Mouse (Mus musculus) spleen, adult 18-20 months (tissue): ENCODE measurements around the gene Specc1.

Experiments
- DNase-seq, 2 experiments: peaks; one replicate each; pipeline ENCODE4 v3.0.0; 2022; ENCODE audit warnings: mixed read lengths in 2 of 2

Gene Specc1

DNA sequence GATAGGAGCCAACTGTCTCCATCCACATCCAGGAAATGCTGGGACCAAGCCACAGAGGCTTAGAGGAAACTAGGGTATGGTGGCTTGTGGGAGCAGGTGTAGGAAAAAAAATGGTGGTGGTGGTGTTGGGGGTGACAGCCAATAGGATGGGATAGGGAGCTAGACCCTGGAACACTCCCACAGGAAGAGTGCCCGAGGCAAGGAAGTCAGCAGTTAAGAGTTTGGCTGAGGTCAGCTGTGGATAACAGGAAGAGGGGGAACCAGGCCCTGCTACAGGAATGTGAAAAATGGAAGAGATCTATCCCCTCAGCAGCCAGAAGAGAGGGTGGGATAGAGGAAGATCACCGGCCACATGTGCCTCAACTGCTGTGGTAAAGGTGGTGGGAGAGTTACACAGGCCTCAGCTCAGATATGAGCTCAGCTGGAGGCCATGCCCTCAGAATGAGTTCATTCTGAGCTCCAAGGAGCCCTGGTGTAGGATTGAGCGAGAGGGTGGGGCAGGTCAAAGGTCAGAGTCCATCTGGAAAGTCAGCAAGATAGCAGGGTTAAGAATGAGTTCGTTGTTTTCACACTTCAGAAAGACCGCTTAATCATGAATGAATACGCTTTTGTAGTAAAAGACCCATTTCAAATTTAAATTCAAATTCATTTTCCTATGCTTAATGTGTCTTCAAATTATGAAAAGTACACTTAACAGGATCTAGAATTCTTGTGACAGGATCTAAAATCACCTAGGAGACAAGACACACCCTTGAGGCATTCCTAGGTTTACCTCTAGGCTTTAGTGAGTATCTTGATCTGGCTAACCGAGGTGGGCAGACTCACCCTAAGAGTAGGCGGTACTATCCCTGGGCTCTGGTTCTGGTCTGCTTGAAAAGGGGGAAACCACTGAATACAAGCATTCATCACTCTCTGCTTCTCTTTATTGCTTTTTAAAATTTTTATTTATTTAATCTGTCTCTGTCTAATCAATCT is 94.1 kb downstream of the Specc1 start:
- no peak for DNase-seq

DNA sequence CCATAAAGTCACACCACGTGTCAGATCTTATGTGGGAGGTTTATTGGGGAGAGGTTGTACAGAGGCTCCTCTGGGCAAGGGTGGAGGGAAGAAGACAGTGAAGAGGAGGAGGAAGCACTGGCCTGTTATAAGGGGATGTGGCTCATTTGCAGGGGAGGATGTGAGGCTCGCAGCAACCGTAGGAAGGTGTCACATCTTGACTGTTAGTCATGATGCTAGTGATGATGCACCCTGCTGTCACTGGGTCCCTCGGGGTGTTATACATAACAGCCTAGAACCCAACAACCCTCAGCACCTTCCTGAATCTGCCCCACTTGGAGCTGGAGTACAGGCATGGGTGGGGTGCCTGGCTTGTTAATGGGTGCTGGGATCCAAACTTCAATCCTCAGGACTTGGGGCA is 94.9 kb downstream of the Specc1 start:
- no peak for DNase-seq

DNA sequence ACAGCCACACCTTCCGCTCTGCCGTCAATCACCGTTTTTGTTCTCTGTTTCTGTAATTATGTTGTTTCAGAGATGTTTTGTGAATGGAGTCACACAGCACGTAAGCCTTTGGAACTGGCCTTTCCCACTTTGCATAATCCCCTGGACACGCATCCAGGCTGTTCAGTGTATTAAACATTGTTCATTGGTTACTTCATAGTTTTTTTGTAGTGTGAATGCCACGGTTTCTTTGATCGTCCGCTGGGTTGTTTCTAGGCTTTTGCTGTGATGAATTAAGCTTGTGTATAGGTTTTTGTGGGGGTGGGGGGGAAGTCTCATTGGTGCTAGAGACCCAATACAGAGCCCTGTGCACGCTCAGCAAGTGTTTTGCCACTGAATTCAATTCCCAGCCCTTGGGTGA is 97.4 kb downstream of the Specc1 start:
- DNase-seq, result no peak

DNA sequence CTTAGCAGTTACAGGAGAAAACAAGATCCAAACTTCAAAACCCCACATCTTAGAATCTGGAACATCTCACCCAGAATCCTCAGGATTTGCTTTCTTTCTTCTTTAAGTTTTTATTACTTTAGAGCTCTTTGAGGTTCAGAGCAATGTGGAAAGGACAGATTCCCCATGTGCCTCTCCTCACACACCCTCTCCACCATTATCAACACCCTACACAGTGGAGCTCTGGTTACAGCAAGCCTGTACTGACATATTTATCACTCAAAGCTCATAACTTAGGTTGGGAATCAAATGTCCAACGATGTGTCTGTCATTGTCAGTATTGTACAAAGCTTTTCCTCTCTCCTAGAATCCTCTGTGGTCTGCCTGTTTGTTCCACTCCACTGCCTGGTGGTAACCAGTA is 108.0 kb downstream of the Specc1 start:
- DNase-seq, result no peak

DNA sequence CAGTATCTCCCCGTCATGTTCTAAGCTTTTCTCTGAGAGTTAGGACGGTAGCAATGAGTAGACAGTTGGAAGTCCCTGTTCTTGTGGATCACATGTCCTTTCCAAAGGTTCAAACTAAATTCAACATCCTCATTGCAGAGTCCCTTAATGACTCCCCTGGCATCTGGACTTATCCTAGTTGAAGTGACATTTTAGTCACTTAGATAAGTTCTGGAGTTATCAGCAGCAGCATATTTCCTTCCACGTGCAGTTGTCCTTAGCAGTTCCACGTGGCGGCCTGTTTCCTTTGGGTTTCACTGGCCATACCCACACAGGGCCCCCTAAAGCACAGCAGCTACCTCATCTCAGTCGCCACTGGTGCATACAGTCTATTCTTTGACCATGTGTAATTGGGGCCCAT is 109.1 kb downstream of the Specc1 start:
- DNase-seq, result no peak

DNA sequence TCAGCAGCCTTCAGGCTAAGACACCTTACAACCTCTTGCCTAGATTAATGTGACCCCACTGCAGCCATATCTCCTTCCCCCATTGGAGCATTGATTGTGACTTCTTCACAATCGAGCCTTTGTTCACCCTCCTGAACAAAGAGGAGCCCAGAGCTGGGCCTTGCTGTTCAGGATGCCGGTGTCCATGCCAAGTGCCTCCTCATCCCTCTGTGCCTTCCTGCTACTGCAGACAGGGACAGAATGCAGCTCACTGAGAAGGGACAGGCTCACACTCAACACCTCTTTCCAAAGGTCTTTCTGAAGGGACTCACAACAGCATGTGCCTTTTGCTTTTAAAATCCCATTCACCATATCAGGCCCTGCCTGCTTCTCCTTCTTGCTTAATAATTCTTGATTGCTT is 113.0 kb downstream of the Specc1 start:
- no peak for DNase-seq

DNA sequence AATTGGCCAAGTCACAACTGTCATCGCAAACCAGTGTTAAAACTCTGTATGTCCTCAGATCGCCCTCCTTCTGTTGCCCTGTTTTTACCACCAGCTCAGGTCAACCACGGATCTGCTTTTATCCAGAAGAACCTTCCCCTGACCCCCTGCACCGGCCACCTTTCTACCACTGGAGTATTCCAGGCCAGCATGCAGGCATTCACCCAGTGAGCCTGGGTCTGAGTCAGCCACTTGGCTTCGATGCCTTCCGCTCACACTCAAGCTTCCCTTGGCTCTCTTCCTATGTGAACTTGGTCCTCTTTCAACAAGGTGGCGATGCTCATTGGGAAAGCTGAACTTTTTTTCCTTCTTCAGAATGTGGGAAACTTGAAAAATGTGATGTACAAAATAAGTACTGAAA is 113.6 kb downstream of the Specc1 start:
- no peak for DNase-seq

DNA sequence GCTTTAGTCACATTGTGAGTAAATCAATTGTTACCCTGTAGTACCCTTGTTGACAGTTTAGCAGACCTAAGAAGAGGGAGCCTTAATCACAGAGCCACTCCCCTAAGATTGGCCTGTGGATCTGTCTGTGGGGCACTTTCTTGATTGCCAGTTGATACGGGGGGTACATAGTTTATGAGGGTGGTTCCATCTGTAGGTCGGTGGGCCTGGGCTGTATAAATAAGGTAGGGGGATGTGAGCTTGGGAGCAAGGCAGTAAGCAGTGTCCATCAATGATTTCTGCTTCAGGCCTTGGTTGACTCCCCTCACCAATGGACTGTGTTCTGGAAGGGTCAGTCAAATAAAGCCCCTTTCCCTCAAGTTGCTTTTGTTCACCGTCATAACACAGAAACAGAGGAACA is 115.8 kb downstream of the Specc1 start:
- no peak for DNase-seq

DNA sequence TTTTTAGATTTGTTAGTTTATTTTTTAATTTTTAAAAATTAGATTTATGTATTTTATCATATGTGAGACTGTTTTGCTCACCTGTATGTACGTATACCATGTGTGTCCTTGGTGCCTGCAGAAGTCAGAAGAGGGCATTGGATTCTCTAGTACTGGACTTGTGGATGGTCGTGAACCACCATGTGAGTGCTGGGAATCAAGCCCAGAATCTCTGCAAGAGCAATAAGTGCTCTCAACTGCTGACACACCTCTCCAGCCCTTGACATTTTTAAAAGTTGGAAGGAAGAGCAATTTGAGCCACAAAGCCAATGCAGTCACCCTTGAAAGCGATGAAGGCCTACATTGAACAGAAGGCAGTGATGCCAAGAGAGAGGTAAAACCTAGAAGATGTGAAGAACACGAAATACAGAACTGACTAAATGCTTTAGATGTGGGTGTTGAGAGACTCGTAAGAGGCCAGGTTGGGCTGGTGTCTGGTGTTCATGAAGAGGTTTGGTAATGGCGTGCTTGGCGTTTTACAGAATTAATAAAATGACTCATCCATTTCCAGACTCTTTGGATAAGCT is 117.1 kb downstream of the Specc1 start:
- DNase-seq, result no peak

DNA sequence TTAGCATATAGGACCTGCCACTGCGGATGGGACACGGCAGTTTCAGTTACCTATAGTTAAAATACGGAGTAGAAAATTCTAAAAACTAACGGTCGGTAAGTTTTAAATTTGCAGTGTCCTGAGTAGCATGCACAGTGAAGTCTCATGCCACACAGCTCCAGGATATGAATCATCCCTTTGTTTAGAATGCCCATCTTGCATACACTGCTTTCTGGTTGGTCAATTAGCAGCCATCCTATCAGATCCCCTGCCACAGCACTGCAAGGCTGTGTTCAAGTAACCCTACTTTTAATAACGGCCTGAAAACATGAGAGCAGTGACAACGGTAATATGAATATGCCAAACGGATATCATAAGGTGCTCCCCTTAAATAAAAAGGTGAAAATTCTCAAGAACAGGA is 118.0 kb downstream of the Specc1 start:
- DNase-seq, result no peak

DNA sequence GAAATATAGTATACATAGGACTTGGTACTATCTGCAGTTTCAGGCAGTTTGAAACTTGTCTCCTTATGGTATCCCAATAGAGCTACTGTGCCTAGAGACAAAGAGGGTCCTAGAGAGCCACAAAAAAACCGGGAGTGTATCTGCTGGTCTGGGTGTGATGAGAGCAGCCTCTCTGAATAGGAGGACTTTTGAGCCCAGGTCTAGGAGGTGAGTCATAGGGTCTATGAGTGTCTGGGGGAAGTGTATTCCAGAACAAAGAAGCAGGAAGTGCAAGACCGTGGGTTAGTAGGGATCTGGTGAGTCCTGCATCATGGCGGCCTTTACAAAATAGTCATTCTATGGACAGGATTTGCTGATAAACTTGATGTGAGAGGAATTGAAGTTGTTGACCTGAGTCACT is 118.5 kb downstream of the Specc1 start:
- DNase-seq, result no peak

DNA sequence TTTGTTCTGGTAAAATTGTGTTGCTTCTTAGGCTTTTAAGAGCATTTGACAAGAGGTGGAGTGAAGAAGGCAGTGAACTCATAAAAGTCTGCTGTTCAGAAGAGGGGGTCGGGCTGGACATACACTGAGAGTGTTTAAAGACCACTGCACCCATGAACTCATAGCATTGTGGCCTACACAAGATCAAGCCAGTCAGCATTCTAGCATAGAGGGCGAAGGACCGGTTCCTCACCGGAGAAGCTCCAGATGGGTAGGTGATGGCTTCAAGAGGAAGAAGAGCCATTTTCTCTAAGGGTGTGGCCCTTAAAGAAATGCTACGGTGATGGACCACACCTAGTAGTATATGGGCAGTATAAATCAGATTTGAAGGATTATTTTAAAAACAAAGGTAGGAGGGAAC is 119.0 kb downstream of the Specc1 start:
- DNase-seq, result no peak

DNA sequence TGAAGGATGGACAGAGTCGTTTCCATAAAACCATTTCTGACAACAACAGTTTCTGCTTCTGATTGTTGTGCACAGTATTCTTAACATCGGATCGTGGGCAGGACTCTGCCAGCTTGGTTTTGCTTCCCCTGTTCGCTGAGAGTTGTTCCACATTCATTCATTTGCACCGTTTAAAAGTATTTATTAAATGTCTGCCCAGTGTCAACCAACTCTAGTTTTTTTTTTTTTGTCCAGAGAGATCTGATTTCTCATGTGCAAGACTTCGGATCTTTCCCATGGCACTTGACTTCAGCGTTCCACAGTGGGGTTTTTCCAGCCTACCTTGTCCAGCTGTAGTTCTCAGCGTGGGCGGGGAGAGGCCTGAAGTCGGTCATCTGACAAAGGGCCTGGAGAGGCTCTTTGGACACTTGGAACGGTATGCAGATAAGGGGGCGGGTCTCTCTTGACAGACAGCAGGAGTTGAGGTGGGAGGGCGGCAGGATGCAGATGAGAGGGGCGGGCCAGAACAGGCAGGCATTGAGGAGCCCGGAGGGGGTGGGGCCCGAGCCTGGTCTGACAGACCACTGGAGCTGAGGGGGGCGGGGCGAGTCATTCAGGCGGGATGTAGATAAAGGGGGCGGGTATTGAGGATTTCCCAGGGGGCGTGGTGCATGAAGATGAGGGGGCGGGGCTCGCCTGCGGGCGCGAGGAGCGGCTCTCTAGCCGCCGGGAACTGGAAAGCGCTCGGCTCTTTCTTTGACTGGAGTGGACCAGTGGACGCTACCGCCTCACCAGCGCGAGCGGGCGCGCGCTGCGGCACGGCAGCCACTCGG is 120.0 kb downstream of the Specc1 start:
- DNase-seq, result peak; percentile 80 to 83

DNA sequence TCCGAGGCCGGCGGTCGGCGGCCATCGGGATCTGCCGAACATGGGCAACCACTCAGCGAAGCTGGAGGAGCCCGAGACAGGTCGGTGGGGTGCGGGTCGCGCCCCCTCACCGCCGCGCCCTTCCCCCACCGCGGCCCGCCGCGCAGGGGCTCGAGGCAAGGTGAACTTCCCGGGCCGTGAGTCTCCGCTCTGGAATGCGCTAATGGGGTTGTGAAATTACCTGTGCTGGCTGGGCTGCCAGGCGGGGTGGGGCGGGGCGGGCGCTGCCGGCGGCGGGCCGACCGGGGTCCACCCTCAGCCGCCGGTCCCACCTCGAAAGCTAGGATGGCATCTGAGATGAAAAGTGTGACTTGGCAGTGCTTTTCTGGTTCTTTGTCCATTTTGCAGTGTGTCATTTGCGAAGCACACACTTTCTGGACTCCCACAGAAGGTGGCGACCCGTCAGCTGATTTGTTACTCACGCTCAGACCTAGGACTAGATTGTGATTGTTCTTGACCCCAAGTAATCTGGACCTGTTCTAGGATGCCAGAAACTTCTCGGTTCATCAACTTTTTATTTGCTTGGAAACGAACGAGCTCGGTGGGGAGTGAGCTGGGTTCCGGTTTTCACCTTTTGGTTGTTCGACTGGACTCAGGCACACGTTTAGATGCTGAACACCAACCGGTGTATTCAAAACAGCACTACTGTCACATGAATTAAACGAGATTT is 120.7 kb downstream of the Specc1 start:
- DNase-seq, result no peak

DNA sequence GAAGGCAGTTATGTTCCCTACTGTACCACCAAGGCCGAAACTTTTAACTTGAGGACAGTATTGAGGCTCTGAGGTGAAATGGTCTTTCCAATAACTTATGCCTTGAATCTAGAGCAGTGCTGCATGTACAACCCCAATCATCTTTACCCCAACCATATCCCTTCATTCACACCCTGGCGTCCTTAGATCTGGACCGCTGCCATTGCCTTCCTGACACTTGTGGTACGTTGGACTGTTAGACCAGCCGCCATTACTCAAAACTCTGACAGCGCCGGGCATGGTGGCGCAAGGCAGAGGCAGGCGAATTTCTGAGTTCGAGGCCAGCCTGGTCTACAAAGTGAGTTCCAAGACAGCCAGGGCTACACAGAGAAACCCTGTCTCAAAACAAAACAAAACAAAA is 121.8 kb downstream of the Specc1 start:
- no peak for DNase-seq

DNA sequence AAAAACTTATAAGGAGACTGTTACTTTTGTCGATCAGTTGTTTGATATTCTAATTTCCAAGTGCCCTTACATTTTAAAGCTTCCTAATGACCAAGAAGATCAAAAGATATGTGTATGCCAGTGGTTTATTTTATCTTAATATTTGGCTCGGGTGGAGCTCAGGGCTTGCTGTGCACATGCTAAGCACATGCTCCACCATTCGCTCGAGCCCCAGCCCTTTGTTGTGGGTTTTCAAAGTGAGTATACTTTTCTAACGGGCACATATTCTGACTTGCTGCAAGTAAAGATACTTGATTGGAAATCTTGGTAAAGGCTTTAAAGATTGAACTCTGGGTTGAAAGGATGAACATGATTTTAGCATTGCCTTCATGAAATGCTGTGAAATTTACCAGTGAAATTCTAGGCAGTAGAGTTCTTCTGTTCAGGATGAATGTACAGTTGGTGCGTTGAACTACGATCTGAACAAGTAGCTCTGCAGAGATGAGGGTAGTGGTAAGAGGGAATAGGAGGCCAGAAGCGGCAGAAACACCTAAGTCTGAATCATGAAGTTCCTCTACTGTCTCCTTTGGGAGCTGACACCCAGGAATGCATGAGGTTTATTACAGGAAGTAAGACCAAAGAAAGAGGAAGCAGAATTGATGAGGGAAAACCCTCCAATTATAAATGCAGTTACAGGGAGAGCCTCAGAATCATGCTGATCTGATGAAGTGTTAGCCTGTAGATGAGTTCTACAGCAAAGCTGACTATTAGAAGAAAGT is 122.7 kb downstream of the Specc1 start:
- DNase-seq, result no peak

DNA sequence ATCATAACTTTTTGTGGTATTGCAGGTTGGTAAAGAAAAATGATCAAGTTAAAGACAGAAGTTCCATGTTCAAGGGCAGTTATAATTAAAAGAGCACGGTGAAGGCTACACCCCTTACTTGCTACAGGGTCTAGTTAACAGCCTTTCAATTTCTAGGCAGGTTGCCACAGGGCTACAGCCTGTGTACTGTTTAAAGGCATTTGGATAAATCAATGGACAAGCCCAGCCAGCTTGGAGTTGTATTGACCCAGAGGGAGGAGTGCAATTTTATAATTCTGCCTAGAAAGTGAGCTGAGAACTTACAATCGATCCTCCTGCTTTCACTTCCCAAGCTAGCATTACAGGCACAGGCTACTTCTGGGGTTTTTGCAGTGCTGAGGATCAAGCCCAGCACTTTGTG is 123.9 kb downstream of the Specc1 start:
- no peak for DNase-seq

DNA sequence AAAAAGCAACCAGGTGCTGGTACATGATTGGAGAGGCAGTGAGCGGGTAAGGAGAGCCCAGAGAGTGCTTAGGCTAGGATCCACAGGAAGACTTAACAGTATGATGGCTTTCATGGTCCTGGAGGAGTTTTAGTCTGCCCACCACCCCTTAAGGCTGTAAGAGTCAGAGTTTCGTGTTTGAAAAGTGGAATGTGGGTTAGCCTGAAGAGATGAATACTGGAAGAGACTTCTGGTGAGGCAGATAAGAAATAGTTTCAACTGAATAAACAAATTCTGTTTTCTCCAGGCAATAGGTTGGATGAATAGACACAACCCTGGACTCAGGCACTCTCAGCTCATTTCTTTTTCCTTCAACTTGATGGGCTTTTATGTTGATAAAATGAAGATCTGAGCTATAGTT is 130.1 kb downstream of the Specc1 start:
- DNase-seq, result no peak

DNA sequence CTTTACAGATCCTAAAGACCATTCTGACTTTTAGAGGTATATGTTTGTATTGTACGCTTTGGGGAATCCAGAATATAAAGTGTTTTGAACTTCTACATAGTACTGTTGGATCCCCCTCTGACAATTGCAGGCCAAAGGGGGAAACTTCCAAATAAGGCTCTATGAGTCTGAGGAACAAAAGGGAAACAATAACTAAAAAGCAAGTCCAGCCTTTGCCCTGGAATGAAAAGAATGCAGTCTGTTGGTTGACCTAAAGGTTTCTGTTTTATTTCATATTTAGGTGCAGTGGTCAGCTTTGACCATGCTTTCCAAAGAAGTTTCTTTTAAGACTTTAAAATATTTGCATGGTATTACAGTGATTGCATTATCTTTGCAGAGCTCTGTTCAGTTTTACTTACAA is 130.5 kb downstream of the Specc1 start:
- no peak for DNase-seq

DNA sequence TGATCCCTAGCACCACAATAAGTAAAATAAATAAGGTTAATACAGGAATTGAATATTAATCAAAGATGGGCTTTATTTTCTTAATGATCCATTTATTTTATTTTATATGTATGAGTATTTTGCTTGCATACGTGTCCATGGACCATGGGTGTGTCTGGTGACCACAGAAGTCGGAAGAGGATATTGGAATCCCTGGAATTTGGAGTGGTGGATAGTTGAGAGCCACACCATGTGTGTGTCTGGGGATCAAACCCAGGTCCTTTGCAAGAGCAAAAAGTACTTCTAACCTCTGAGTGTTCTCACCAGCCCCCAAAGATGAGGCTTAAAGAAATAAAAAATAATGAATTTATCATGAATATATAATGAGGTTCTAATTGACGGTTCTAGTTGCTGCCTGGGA is 132.1 kb downstream of the Specc1 start:
- DNase-seq, result no peak

DNA sequence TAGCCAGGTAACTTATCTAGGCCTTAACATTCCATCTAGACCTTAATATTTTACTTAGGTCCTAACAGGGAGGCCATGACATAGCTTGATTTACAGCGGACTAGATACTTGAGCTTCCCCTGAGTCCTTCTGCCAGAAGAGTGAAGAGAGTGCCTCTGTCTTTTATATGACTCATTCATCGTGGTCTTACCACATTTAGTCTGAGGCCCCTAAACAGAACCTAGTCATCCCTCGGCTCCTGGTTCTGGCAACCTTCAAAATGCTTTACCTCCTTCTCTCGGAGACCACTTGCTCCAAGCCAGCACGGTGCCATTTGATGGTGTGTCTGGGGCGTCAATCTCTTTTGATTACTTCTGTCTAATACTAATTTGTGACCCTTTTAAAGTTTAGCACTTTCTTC is 133.8 kb downstream of the Specc1 start:
- no peak for DNase-seq

DNA sequence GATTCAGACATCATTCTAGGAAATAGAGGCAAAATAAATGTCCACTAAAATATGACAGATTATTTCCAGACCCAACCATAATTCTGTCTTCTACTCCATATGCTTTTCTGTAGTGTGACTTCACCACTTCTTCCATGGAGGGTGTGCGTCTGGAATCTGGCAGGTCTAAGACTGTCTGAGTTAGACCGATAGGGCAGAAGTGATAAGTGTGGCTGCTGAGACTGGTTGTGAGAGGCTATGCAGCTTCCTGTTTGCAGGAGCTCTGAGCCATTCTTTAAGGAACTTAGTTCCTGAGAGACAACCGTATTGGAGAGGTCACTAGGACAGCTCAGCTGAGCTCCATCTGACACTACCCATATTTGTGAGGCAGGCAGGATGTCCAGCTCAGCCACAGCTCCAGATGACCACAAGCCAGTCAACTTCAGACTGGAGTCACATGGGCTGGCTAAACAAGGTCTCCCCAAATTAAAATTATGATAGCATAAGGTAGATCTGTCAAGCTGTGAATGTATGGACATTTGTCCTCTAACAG is 146.9 kb downstream of the Specc1 start:
- no peak for DNase-seq
